Comparison of ENCODE assay signal across 30 mouse cellular contexts in genomic region chr19:11601349-11601748, GRCm38 (mm10). TPM values are rescaled to one million over a fixed set of nuclear protein-coding genes. Genes with fewer than 3 reads are reported as not detected.
DNase-seq lines count a peak whose midpoint lies in the region; ATAC-seq and TF ChIP-seq lines count a peak whose summit lies in the region.
"Had no signal": no experiment of that assay in that cellular context is flagged by ENCODE, and none has a peak within 500 bp of the region (broad histone marks: within the 10 kb centered on the region; RNA-seq: fewer than 3 reads in every experiment).

No protein-coding gene starts in this region.

- H3K36me3 ChIP-seq in myocyte (ENCODE audit: control insufficient read depth, insufficient read depth): no peaks in the 10 kb centered on the region
- H3K36me3 ChIP-seq: embryonic facial prominence, embryonic 12.5 days; embryonic facial prominence, embryonic 15.5 days; heart, embryonic 12.5 days; heart, embryonic 15.5 days; hindbrain, embryonic 10.5 days; hindbrain, embryonic 13.5 days had no signal

- H3K4me3 ChIP-seq in myocyte: no peak overlapping the region
- H3K4me3 ChIP-seq: embryonic facial prominence, embryonic 12.5 days; embryonic facial prominence, embryonic 15.5 days; gastrocnemius, adult 2 months; heart, embryonic 12.5 days; heart, embryonic 15.5 days; hindbrain, embryonic 10.5 days; hindbrain, embryonic 13.5 days had no signal

- no peaks in the 10 kb centered on the region for H3K79me2 ChIP-seq in myocyte (ENCODE audit: control insufficient read depth, insufficient read depth)

- peak; percentile 41 for DNase-seq in CD4-positive, CD25-positive, alpha-beta regulatory T cell, adult 2 months (ENCODE audit: low read depth, low spot score)
- no peak for DNase-seq in testis, postnatal 10 days (ENCODE audit: low spot score)
- DNase-seq in left cerebral cortex, postnatal 25 days (ENCODE audit: low spot score in 2 of 2): no peak
- DNase-seq in gastrocnemius, adult 8-10 months (ENCODE audit: low spot score in 2 of 2): no peak
- DNase-seq: adrenal gland, adult 8-10 months; adrenal gland, postnatal 25 days; cerebellum, adult 9-10 months; gastrocnemius, adult 2 months; gastrocnemius, postnatal 25 days had no signal

- intact Hi-C loops in left cerebral cortex, postnatal 25 days (cut with DNase I): loop anchor here (5.0 kb wide), 1 partner anchor 249 kb away; no protein-coding TSS in a partner anchor

- no peaks in the 10 kb centered on the region for H3K27me3 ChIP-seq in myocyte (ENCODE audit: control insufficient read depth, insufficient read depth, insufficient read length)
- H3K27me3 ChIP-seq: embryonic facial prominence, embryonic 12.5 days; embryonic facial prominence, embryonic 15.5 days; heart, embryonic 12.5 days; heart, embryonic 15.5 days; hindbrain, embryonic 13.5 days had no signal

- ATAC-seq in activated CD4-positive, CD25-positive, alpha-beta regulatory T cell, adult 4 months: peak; percentile 60
- ATAC-seq: forebrain, embryonic 14.5 days; hindbrain, embryonic 16.5 days; intestine, postnatal 0 days had no signal

- no peak overlapping the region for H3ac ChIP-seq in myocyte (ENCODE audit: control insufficient read depth, insufficient read length)

- peak overlapping the region; percentile 12 for H3K4me2 ChIP-seq in myocyte (ENCODE audit: low read depth)
- H3K4me2 ChIP-seq: embryonic facial prominence, embryonic 12.5 days; embryonic facial prominence, embryonic 15.5 days; heart, embryonic 12.5 days; heart, embryonic 15.5 days; hindbrain, embryonic 13.5 days had no signal

- no peak for TF ChIP-seq POLR2A in myocyte (IDR thresholded peaks at IDR 0.05; ENCODE audit: insufficient read length, low read depth)

TF ChIP-seq in myocyte, 11 proteins besides CTCF, POLR2A, EP300 and RAD21:
- no peak for TF ChIP-seq MAX (IDR thresholded peaks at IDR 0.05; ENCODE audit: low read depth)
- no peak for TF ChIP-seq TCF3 (IDR thresholded peaks at IDR 0.05; ENCODE audit: insufficient read length, low read depth)

RNA-seq across cellular contexts. Expression of gene Ms4a6d, which starts 3.3 kb away (rescaled TPM):
- polyA plus RNA-seq in activated CD4-positive, CD25-positive, alpha-beta regulatory T cell, adult 4 months (2017; shearing (Covaris generic)): 10 to 100 TPM; 14.3 to 14.9 TPM
- 0.08 TPM for polyA plus RNA-seq in myocyte (2012; fragmentation: generic; extraction: Trizol)
- total RNA-seq in left cerebral cortex, postnatal 25 days (2021): 1 to 10 TPM; 1.2 to 1.8 TPM
- under 1 TPM in 3 of 4 experiments, not detected in 1; 0.29 to 0.86 (median 0.81) TPM for total RNA-seq in gastrocnemius, adult 8-10 months (2022)
- total RNA-seq: MEL had no signal

RNA-seq across cellular contexts. Expression of gene Ms4a2, which starts 22.2 kb away (rescaled TPM):
- not detected for polyA plus RNA-seq in activated CD4-positive, CD25-positive, alpha-beta regulatory T cell, adult 4 months (2017; shearing (Covaris generic))
- not detected for polyA plus RNA-seq in myocyte (2012; fragmentation: generic; extraction: Trizol)
- not detected for total RNA-seq in left cerebral cortex, postnatal 25 days (2021)
- under 1 TPM in 3 of 4 experiments, not detected in 1; 0.19 to 0.34 (median 0.31) TPM for total RNA-seq in gastrocnemius, adult 8-10 months (2022)
- total RNA-seq: adrenal gland, postnatal 25 days; forebrain, postnatal 0 days; heart, adult 18-20 months; heart, postnatal 36 days had no signal
- polyA plus RNA-seq: forebrain, embryonic 11.5 days; forebrain, embryonic 14.5 days; forebrain, postnatal 0 days; frontal cortex, adult 2 months; gonadal fat pad, adult 2 months; heart, embryonic 12.5 days; heart, embryonic 15.5 days; hindbrain, embryonic 10.5 days had no signal

RNA-seq across cellular contexts. Expression of gene Ms4a3, which starts 39.3 kb away (rescaled TPM):
- not detected for polyA plus RNA-seq in activated CD4-positive, CD25-positive, alpha-beta regulatory T cell, adult 4 months (2017; shearing (Covaris generic))
- not detected for polyA plus RNA-seq in myocyte (2012; fragmentation: generic; extraction: Trizol)
- not detected for total RNA-seq in left cerebral cortex, postnatal 25 days (2021)
- not detected for total RNA-seq in gastrocnemius, adult 8-10 months (2022)
- total RNA-seq: adrenal gland, adult 8-10 months; adrenal gland, postnatal 25 days; forebrain, postnatal 0 days; gastrocnemius, adult 2 months; gastrocnemius, postnatal 25 days; heart, adult 18-20 months; heart, postnatal 10 days; heart, postnatal 36 days had no signal
- polyA plus RNA-seq: brain, embryonic 14.5 days; embryonic facial prominence, embryonic 12.5 days; embryonic facial prominence, embryonic 15.5 days; forebrain, embryonic 11.5 days; forebrain, embryonic 14.5 days; forebrain, postnatal 0 days; frontal cortex, adult 2 months; gonadal fat pad, adult 2 months; heart, embryonic 15.5 days; hindbrain, embryonic 10.5 days; hindbrain, embryonic 13.5 days; hindbrain, embryonic 16.5 days; intestine, embryonic 14.5 days; intestine, postnatal 0 days had no signal

RNA-seq across cellular contexts. Expression of gene Oosp2, which starts 59.0 kb away (rescaled TPM):
- not detected for polyA plus RNA-seq in activated CD4-positive, CD25-positive, alpha-beta regulatory T cell, adult 4 months (2017; shearing (Covaris generic))
- not detected for polyA plus RNA-seq in myocyte (2012; fragmentation: generic; extraction: Trizol)
- not detected for total RNA-seq in left cerebral cortex, postnatal 25 days (2021)
- not detected for total RNA-seq in gastrocnemius, adult 8-10 months (2022)
- total RNA-seq: forebrain, postnatal 0 days; gastrocnemius, adult 2 months; gastrocnemius, postnatal 25 days; heart, adult 18-20 months; heart, postnatal 10 days; heart, postnatal 36 days; MEL had no signal
- polyA plus RNA-seq: brain, embryonic 14.5 days; embryonic facial prominence, embryonic 12.5 days; embryonic facial prominence, embryonic 15.5 days; forebrain, embryonic 11.5 days; forebrain, embryonic 14.5 days; forebrain, postnatal 0 days; frontal cortex, adult 2 months; gonadal fat pad, adult 2 months; heart, embryonic 12.5 days; heart, embryonic 15.5 days; hindbrain, embryonic 10.5 days; hindbrain, embryonic 13.5 days; hindbrain, embryonic 16.5 days; intestine, embryonic 14.5 days; intestine, postnatal 0 days had no signal
